ENCODE assay signal across 20 mouse cellular contexts in the genomic region with DNA sequence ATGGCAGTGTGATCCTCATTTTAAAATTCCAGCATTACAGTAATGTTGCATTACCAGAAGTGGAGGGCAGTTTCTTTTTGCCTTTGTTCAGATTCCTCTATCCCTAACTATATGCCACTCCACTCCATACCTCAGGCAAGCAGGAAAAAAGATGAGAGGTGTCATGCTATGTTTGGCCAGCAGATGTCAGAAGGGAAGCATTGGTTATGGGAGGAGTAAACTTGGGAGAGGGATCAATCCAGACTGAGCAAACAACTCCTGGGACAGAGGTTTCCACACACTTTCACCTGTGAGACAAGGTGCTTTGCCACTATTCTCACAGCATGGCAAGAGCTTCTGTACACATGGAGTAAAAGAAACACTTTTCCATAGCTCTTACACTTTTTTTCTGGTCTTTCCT. TPM values are rescaled to one million over a fixed set of nuclear protein-coding genes. Genes with fewer than 3 reads are reported as not detected.
DNase-seq lines count a peak whose midpoint lies in the region; ATAC-seq and TF ChIP-seq lines count a peak whose summit lies in the region.
"Had no signal": no experiment of that assay in that cellular context is flagged by ENCODE, and none has a peak within 500 bp of the region (broad histone marks: within the 10 kb centered on the region; RNA-seq: fewer than 3 reads in every experiment).

No protein-coding gene starts in this region.

- H3K4me2 ChIP-seq in hindbrain, embryonic 11.5 days (replicated peaks; ENCODE audit: low read depth, low read length): no peak overlapping the region
- no peak overlapping the region for H3K4me2 ChIP-seq in hindbrain, embryonic 12.5 days (replicated peaks)
- H3K4me2 ChIP-seq in hindbrain, postnatal 0 days (ENCODE audit: low read depth, low read length): no peak overlapping the region
- H3K4me2 ChIP-seq: midbrain, embryonic 11.5 days had no signal

- H3K36me3 ChIP-seq in hindbrain, embryonic 11.5 days (ENCODE audit: control insufficient read depth, insufficient read depth, low read length): no peaks in the 10 kb centered on the region
- no peaks in the 10 kb centered on the region for H3K36me3 ChIP-seq in hindbrain, embryonic 12.5 days
- H3K36me3 ChIP-seq in hindbrain, postnatal 0 days (ENCODE audit: insufficient read depth, low read length): no peaks in the 10 kb centered on the region

- H3K27me3 ChIP-seq in hindbrain, embryonic 11.5 days (ENCODE audit: control insufficient read depth, insufficient read depth, low read length): no peaks in the 10 kb centered on the region
- no peaks in the 10 kb centered on the region for H3K27me3 ChIP-seq in hindbrain, embryonic 12.5 days
- no peaks in the 10 kb centered on the region for H3K27me3 ChIP-seq in hindbrain, postnatal 0 days (ENCODE audit: insufficient read depth, low read length)

- no peaks in the 10 kb centered on the region for H3K4me1 ChIP-seq in hindbrain, embryonic 11.5 days (replicated peaks; ENCODE audit: control insufficient read depth, insufficient read depth, low read length)
- no peaks in the 10 kb centered on the region for H3K4me1 ChIP-seq in hindbrain, embryonic 12.5 days
- H3K4me1 ChIP-seq in hindbrain, postnatal 0 days (ENCODE audit: insufficient read depth, low read length): no peaks in the 10 kb centered on the region

- no peak overlapping the region for H3K4me3 ChIP-seq in hindbrain, embryonic 11.5 days (ENCODE audit: low read depth, low read length)
- no peak overlapping the region for H3K4me3 ChIP-seq in hindbrain, embryonic 12.5 days
- H3K4me3 ChIP-seq in hindbrain, postnatal 0 days (ENCODE audit: low read length): no peak overlapping the region

- ATAC-seq in hindbrain, embryonic 11.5 days (ENCODE audit: low FRiP score): no peak
- ATAC-seq in hindbrain, embryonic 12.5 days (ENCODE audit: low FRiP score): no peak
- no peak for ATAC-seq in megakaryocyte progenitor cell, adult 5-6 weeks (replicated peaks; ENCODE audit: poor library complexity)
- ATAC-seq in hindbrain, postnatal 0 days: no peak
- ATAC-seq: forebrain, postnatal 0 days; hindbrain, embryonic 16.5 days had no signal

- no peak overlapping the region for H3K27ac ChIP-seq in hindbrain, embryonic 11.5 days (ENCODE audit: low read depth, low read length)
- H3K27ac ChIP-seq in hindbrain, embryonic 12.5 days: no peak overlapping the region
- H3K27ac ChIP-seq in hindbrain, postnatal 0 days: no peak overlapping the region

- H3K9ac ChIP-seq in hindbrain, embryonic 11.5 days (ENCODE audit: low read depth, low read length): no peak overlapping the region
- no peak overlapping the region for H3K9ac ChIP-seq in hindbrain, embryonic 12.5 days
- H3K9ac ChIP-seq in hindbrain, postnatal 0 days (replicated peaks; ENCODE audit: low read length): no peak overlapping the region
- H3K9ac ChIP-seq: forebrain, postnatal 0 days had no signal

- no peak; the same call in 1 of the 2 replicates for TF ChIP-seq CTCF in hindbrain, postnatal 0 days (IDR thresholded peaks at IDR 0.05; ENCODE audit: low read depth)

- DNase-seq in hindbrain, embryonic 11.5 days (ENCODE audit: low spot score): peak; percentile 1
- DNase-seq in lung, postnatal 36 days: peak; percentile 17
- no peak for DNase-seq in lung, postnatal 10 days
- peak; percentile 47 for DNase-seq in R1 (ENCODE audit: low read depth, low spot score)
- peak; percentile 0 for DNase-seq in embryo, embryonic 10.5 days (ENCODE audit: low spot score)
- DNase-seq in hindbrain, postnatal 0 days (ENCODE audit: low spot score): no peak
- DNase-seq: cerebellum, postnatal 25 days; forebrain, postnatal 0 days; gastrocnemius, postnatal 10 days had no signal

- H3K9me3 ChIP-seq in hindbrain, embryonic 11.5 days (ENCODE audit: control insufficient read depth, low read length): no peaks in the 10 kb centered on the region
- peaks cover 7% of the 10 kb centered on the region; the same call in 1 of the 2 replicates for H3K9me3 ChIP-seq in hindbrain, embryonic 12.5 days (replicated peaks)
- H3K9me3 ChIP-seq in hindbrain, postnatal 0 days (ENCODE audit: low read length): 0 out of 2 replicates have a peak, but pooled peaks cover 2% of the 10 kb centered on the region

RNA-seq across cellular contexts. Expression of gene Vmn2r10, which starts 26.3 kb away (rescaled TPM):
- polyA plus RNA-seq in hindbrain, embryonic 11.5 days (2014; fragmentation: Nextera tagmentation; extraction: Ambion mirVana): not detected in 2 replicates
- polyA plus RNA-seq in hindbrain, embryonic 12.5 days (2016; fragmentation: Nextera tagmentation; extraction: Ambion mirVana): not detected in 2 replicates
- total RNA-seq in megakaryocyte progenitor cell, adult 5-6 weeks (2015): not detected in 2 replicates
- not detected in 2 replicates for total RNA-seq in megakaryocyte progenitor cell, adult 5-6 weeks (2017)
- total RNA-seq in hindbrain, postnatal 0 days (2014; rRNA removed): not detected in 2 replicates
- not detected in 2 replicates for polyA plus RNA-seq in hindbrain, postnatal 0 days (2015; fragmentation: Nextera tagmentation; extraction: Ambion mirVana)
- total RNA-seq: forebrain, postnatal 0 days; gastrocnemius, postnatal 10 days; left cerebral cortex, postnatal 10 days had no signal
- polyA plus RNA-seq: forebrain, postnatal 0 days; heart, embryonic 14.5 days; hindbrain, embryonic 16.5 days; large intestine, adult 2 months; liver, embryonic 16.5 days; midbrain, embryonic 11.5 days; neural tube, embryonic 11.5 days; small intestine, adult 2 months; stomach, embryonic 16.5 days had no signal

RNA-seq across cellular contexts. Expression of gene Vmn2r11, which starts 26.8 kb away (rescaled TPM):
- not detected in 2 replicates for polyA plus RNA-seq in hindbrain, embryonic 11.5 days (2014; fragmentation: Nextera tagmentation; extraction: Ambion mirVana)
- not detected in 2 replicates for polyA plus RNA-seq in hindbrain, embryonic 12.5 days (2016; fragmentation: Nextera tagmentation; extraction: Ambion mirVana)
- not detected in 2 replicates for total RNA-seq in megakaryocyte progenitor cell, adult 5-6 weeks (2015)
- total RNA-seq in megakaryocyte progenitor cell, adult 5-6 weeks (2017): not detected in 2 replicates
- not detected in 2 replicates for total RNA-seq in hindbrain, postnatal 0 days (2014; rRNA removed)
- polyA plus RNA-seq in hindbrain, postnatal 0 days (2015; fragmentation: Nextera tagmentation; extraction: Ambion mirVana): not detected in 2 replicates
- total RNA-seq: forebrain, postnatal 0 days; gastrocnemius, postnatal 10 days; left cerebral cortex, postnatal 10 days had no signal
- polyA plus RNA-seq: forebrain, postnatal 0 days; heart, embryonic 14.5 days; hindbrain, embryonic 16.5 days; large intestine, adult 2 months; liver, embryonic 16.5 days; midbrain, embryonic 11.5 days; neural tube, embryonic 11.5 days; small intestine, adult 2 months; stomach, embryonic 16.5 days had no signal

Comparison
In these comparisons a context has a peak if more than half of its experiments do, and no peak if none do; other contexts are left out.
1. DNase-seq: peak in hindbrain, embryonic 11.5 days (single experiment), lung, postnatal 36 days (single experiment), R1 (single experiment) and embryo, embryonic 10.5 days (single experiment); none in lung, postnatal 10 days (single experiment) and hindbrain, postnatal 0 days (single experiment).